Mouse (Mus musculus) MEL (cell line): ENCODE results near the gene Pawr. TPM values are rescaled to one million over a fixed set of nuclear protein-coding genes. Genes with fewer than 3 reads are reported as not detected.

Source experiments
- DNase-seq: peaks from one replicate; pipeline ENCODE4 v3.0.0; 2011; ENCODE audit warnings: low read depth, low spot score
- H3K27ac ChIP-seq: 2 replicates; pipeline ENCODE4 v1.5.1; 2012; ENCODE audit warnings: low read depth, mild to moderate bottlenecking, control low read depth, low read length, moderate library complexity; ENCODE audit not compliant: control insufficient read depth
- H3K27me3 ChIP-seq, 2 experiments: fragments of 150-350 bp in 1 of 2; sonication (generic) in 1 of 2; 2 replicates each; pipeline ENCODE4 v1.6.1; 2012; ENCODE audit warnings: low read length in 2 of 2, mild to moderate bottlenecking in 2 of 2, improper control_type of control experiment in 1 of 2, moderate library complexity in 1 of 2; ENCODE audit not compliant: insufficient read depth in 2 of 2, control insufficient read depth in 1 of 2
- H3K36me3 ChIP-seq, 2 experiments: 2 replicates each; pipeline ENCODE4 v1.6.1; 2012 to 2014; ENCODE audit warnings: low read length in 2 of 2, improper control_type of control experiment in 1 of 2, inconsistent platforms in 1 of 2, mild to moderate bottlenecking in 1 of 2; ENCODE audit not compliant: insufficient read depth in 2 of 2, control insufficient read depth in 1 of 2
- H3K4me1 ChIP-seq, 2 experiments: fragments of 150-350 bp in 1 of 2; sonication (generic) in 1 of 2; 2 replicates each; pipeline ENCODE4 v1.6.1; 2012; ENCODE audit warnings: low read length in 2 of 2, improper control_type of control experiment in 1 of 2, mild to moderate bottlenecking in 1 of 2; ENCODE audit not compliant: insufficient read depth in 2 of 2, control insufficient read depth in 1 of 2
- H3K4me3 ChIP-seq, 2 experiments: fragments of 150-350 bp in 1 of 2; sonication (generic) in 1 of 2; 2 replicates each; pipeline ENCODE4 v1.5.1; 2012; ENCODE audit warnings: low read depth in 2 of 2, low read length in 2 of 2, mild to moderate bottlenecking in 2 of 2, moderate library complexity in 2 of 2, control low read depth in 1 of 2, improper control_type of control experiment in 1 of 2; ENCODE audit not compliant: control insufficient read depth in 1 of 2, insufficient read depth in 1 of 2
- H3K79me2 ChIP-seq: 2 replicates; pipeline ENCODE4 v1.6.1; 2012; ENCODE audit warnings: mild to moderate bottlenecking, low read length, moderate library complexity; ENCODE audit not compliant: control insufficient read depth, poor library complexity, insufficient read depth
- H3K9ac ChIP-seq: 2 replicates; pipeline ENCODE4 v1.6.1; 2012; ENCODE audit warnings: low read depth, mild to moderate bottlenecking, control low read depth, low read length, moderate library complexity; ENCODE audit not compliant: control insufficient read depth, poor library complexity, severe bottlenecking
- H3K9me3 ChIP-seq: fragments of 150-350 bp; sonication (generic); replicated peaks from 2 replicates; pipeline ENCODE4 v1.6.1; 2012; ENCODE audit warnings: mild to moderate bottlenecking, low read length, improper control_type of control experiment, moderate library complexity; ENCODE audit not compliant: insufficient read depth
- CTCF ChIP-seq, 3 experiments: IDR thresholded peaks in 2 of 3; conservative IDR thresholded peaks in 1 of 3; 2 replicates each; pipeline ENCODE4 v1.5.1; 2011 to 2012; ENCODE audit warnings: low read length in 3 of 3, low read depth in 2 of 3, mild to moderate bottlenecking in 2 of 3, improper control_type of control experiment in 1 of 3, inconsistent platforms in 1 of 3, mixed read lengths in 1 of 3, moderate library complexity in 1 of 3; ENCODE audit not compliant: control insufficient read depth in 1 of 3, insufficient read depth in 1 of 3, poor library complexity in 1 of 3, severe bottlenecking in 1 of 3
- ELF1 ChIP-seq: IDR thresholded peaks from 2 replicates; pipeline ENCODE4 v1.6.1; 2014; ENCODE audit warnings: low read depth, mild to moderate bottlenecking, inconsistent platforms, low read length, improper control_type of control experiment, moderate library complexity
- ETS1 ChIP-seq: IDR thresholded peaks from 2 replicates; pipeline ENCODE4 v1.6.1; 2012; ENCODE audit warnings: low read depth, mild to moderate bottlenecking, inconsistent platforms, low read length, improper control_type of control experiment, moderate library complexity
- GABPA ChIP-seq: IDR thresholded peaks from 2 replicates; pipeline ENCODE4 v1.6.1; 2012; ENCODE audit warnings: low read depth, mild to moderate bottlenecking, inconsistent platforms, low read length, improper control_type of control experiment, moderate library complexity
- MAFK ChIP-seq: IDR thresholded peaks from 2 replicates; pipeline ENCODE4 v1.6.1; 2011; ENCODE audit warnings: low read depth, mild to moderate bottlenecking, low read length, improper control_type of control experiment, borderline replicate concordance
- MAX ChIP-seq: IDR thresholded peaks from 2 replicates; pipeline ENCODE4 v1.6.1; 2011; ENCODE audit warnings: low read length, improper control_type of control experiment
- MEF2A ChIP-seq: IDR thresholded peaks from 2 replicates; pipeline ENCODE4 v1.6.1; 2014; ENCODE audit warnings: low read depth, mild to moderate bottlenecking, inconsistent platforms, low read length, improper control_type of control experiment; ENCODE audit not compliant: poor library complexity, insufficient replicate concordance, severe bottlenecking; ENCODE audit errors: extremely low read depth
- NRF1 ChIP-seq: IDR thresholded peaks from 2 replicates; pipeline ENCODE4 v1.6.1; 2014; ENCODE audit warnings: low read depth, mild to moderate bottlenecking, inconsistent platforms, low read length, improper control_type of control experiment, moderate library complexity; ENCODE audit not compliant: poor library complexity, insufficient read depth, severe bottlenecking
- POLR2A ChIP-seq, 2 experiments: IDR thresholded peaks; 2 replicates each; pipeline ENCODE4 v1.6.1; 2011 to 2012; ENCODE audit warnings: low read length in 2 of 2, mild to moderate bottlenecking in 2 of 2, control low read depth in 1 of 2, improper control_type of control experiment in 1 of 2, low read depth in 1 of 2, moderate library complexity in 1 of 2; ENCODE audit not compliant: control insufficient read depth in 1 of 2, insufficient read depth in 1 of 2, poor library complexity in 1 of 2
- RAD21 ChIP-seq: IDR thresholded peaks from 2 replicates; pipeline ENCODE4 v1.6.1; 2011; ENCODE audit warnings: mild to moderate bottlenecking, low read depth, low read length, improper control_type of control experiment
- RCOR1 ChIP-seq: IDR thresholded peaks from 2 replicates; pipeline ENCODE4 v1.6.1; 2012; ENCODE audit warnings: low read depth, mild to moderate bottlenecking, inconsistent platforms, low read length, improper control_type of control experiment
- SIN3A ChIP-seq: IDR thresholded peaks from 2 replicates; pipeline ENCODE4 v1.6.1; 2012; ENCODE audit warnings: low read length, improper control_type of control experiment, inconsistent platforms
- UBTF ChIP-seq: IDR thresholded peaks from 2 replicates; pipeline ENCODE4 v1.6.1; 2012; ENCODE audit warnings: low read depth, mild to moderate bottlenecking, inconsistent platforms, low read length, improper control_type of control experiment, moderate library complexity, borderline replicate concordance; ENCODE audit not compliant: insufficient read depth
- ZC3H11A ChIP-seq: IDR thresholded peaks from 2 replicates; pipeline ENCODE4 v1.6.1; 2012; ENCODE audit warnings: low read depth, mild to moderate bottlenecking, inconsistent platforms, low read length, improper control_type of control experiment
- ZMIZ1 ChIP-seq: IDR thresholded peaks from 2 replicates; pipeline ENCODE4 v1.6.1; 2012; ENCODE audit warnings: low read depth, mild to moderate bottlenecking, inconsistent platforms, low read length, improper control_type of control experiment, moderate library complexity
- ZNF384 ChIP-seq: IDR thresholded peaks from 2 replicates; pipeline ENCODE4 v1.6.1; 2012; ENCODE audit warnings: low read depth, mild to moderate bottlenecking, inconsistent platforms, low read length, improper control_type of control experiment
- polyA plus RNA-seq, 2 experiments: library from polyadenylated mRNA; stranded (reverse) in 1 of 2; unstranded in 1 of 2; fragments of >175 nt in 1 of 2; fragments of >200 nt in 1 of 2; gene quantifications; 2 replicates each; pipeline versions ENCODE4 v1.2.1 to v1.2.4; 2012; ENCODE audit warnings: low replicate concordance in 2 of 2, low read depth in 1 of 2; ENCODE audit not compliant: insufficient read length in 2 of 2, insufficient read depth in 1 of 2, missing spikeins in 1 of 2
- total RNA-seq: library from RNA; depleted of rRNA; stranded (reverse); fragments of 300-350 nt; gene quantifications from 2 replicates; pipeline ENCODE4 v1.2.3, GENCODE M21; 2012

Gene Pawr
- total and polyA plus RNA-seq, 3 experiments = 20.7 to 29.6 TPM; not detected in 1

DNA sequence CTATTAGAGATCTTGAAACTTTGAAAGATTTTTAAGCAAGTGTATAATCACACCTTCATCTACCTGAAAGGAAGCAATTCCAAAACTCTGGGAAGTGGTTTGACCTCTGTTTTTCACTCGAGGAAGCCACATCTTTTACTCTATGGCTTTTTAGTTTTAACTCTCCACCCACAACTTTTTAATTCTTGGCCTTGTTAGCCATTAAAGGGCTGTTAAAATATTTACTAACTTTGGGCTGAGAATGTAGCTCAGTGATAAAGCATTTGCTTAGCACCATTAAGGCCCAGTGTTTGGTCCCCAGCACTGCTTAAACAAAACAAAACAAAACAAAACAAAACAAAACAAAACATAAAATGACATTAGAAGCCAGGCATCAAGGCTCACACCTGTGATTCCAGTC lies 2.2 kb downstream of the Pawr start:
- H3K4me1 ChIP-seq = peaks cover 12% of the 10 kb centered on the region in 2 experiments; a peak in 3 of 4 replicates
- H3K9ac ChIP-seq = peak overlapping the region; percentile 93
- H3K4me3 ChIP-seq = peak overlapping the region; percentile 83 to 95
- H3K27me3 ChIP-seq = no peaks in the 10 kb centered on the region
- peaks cover 0 to 16% of the 10 kb centered on the region in 2 experiments; a peak in 3 of 4 replicates for H3K36me3 ChIP-seq
- H3K79me2 ChIP-seq = peaks cover 24% of the 10 kb centered on the region
- DNase-seq = no peak
- no peaks in the 10 kb centered on the region for H3K9me3 ChIP-seq
- TF ChIP-seq NRF1 (no peak), ZC3H11A (no peak), UBTF (no peak), MAX (no peak), ZMIZ1 (no peak), CTCF (IDR thresholded peaks at IDR 0.05 in 2 of 3, conservative IDR thresholded peaks at IDR 0.05 in 1 of 3; ENCODE audit: control insufficient read depth in 1 of 3, insufficient read depth in 1 of 3, low read depth in 2 of 3, low read length in 3 of 3, poor library complexity in 1 of 3, severe bottlenecking in 1 of 3) (no peak), SIN3A (no peak), MEF2A (no peak), GABPA (no peak), POLR2A (IDR thresholded peaks at IDR 0.05; ENCODE audit: control insufficient read depth in 1 of 2, insufficient read depth in 1 of 2, low read depth in 1 of 2, low read length in 2 of 2, poor library complexity in 1 of 2) (no peak)
- peak overlapping the region; percentile 17; the same call in 1 of the 2 replicates for H3K27ac ChIP-seq

DNA sequence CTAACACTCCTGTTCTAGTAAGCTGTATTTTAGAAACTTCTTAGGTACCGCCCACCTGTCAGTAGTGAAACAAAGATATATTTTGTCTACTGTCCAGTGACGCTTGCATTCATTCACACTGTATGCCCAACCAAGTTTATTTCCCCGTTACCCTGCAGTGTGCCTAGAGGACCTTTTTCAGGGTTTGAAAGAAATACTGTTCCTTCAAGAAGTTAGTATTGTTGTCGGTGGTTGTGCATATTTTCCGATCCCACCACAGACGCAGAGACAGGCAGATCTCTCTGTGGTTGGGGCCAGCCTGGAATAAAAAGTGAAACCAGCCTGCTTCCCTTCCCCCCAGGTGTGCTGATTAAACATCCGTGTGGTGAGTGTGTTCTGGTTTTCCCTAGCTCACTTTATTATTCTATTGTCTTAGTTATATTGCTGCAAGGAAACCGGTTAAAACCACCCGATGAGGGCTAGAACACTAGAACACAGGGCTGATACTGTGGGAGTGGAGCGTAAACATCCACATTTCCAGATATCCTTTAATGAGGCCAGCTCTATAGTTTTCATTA lies 3.9 kb downstream of the Pawr start:
- Histone ChIP-seq H3K4me3 (no peak overlapping the region), H3K4me1 (peaks cover 6% of the 10 kb centered on the region in 2 experiments; a peak in 1 of 4 replicates), H3K27me3 (no peaks in the 10 kb centered on the region), H3K79me2 (peaks cover 24% of the 10 kb centered on the region), H3K9me3 (no peaks in the 10 kb centered on the region), H3K27ac (no peak overlapping the region), H3K9ac (no peak overlapping the region), H3K36me3 (peaks cover 0 to 18% of the 10 kb centered on the region in 2 experiments; a peak in 3 of 4 replicates)
- TF ChIP-seq MAFK (no peak), ETS1 (no peak), CTCF (IDR thresholded peaks at IDR 0.05 in 2 of 3, conservative IDR thresholded peaks at IDR 0.05 in 1 of 3; ENCODE audit: control insufficient read depth in 1 of 3, insufficient read depth in 1 of 3, low read depth in 2 of 3, low read length in 3 of 3, poor library complexity in 1 of 3, severe bottlenecking in 1 of 3) (no peak), UBTF (no peak), RAD21 (no peak), ELF1 (no peak), NRF1 (no peak), RCOR1 (no peak), ZNF384 (no peak), MEF2A (no peak)
- no peak for DNase-seq
